Mouse (Mus musculus) midbrain, embryonic 11.5 days (tissue): ENCODE results near the gene Exosc5. TPM values are rescaled to one million over a fixed set of nuclear protein-coding genes. Genes with fewer than 3 reads are reported as not detected.

ENCODE experiments used
- ATAC-seq: fragments of 200-750 bp; cut with Nextera tagmentation; 2 replicates; pipeline ENCODE4 v1.8.0; 2017; ENCODE audit warnings: moderate TSS enrichment, moderate library complexity; ENCODE audit not compliant: low FRiP score
- DNase-seq: peaks from one replicate; pipeline ENCODE4 v3.0.0; 2015; ENCODE audit warnings: low spot score; ENCODE audit errors: missing footprints
- H3K27ac ChIP-seq: fragments of 300-500 bp; sonication (generic); 2 replicates; pipeline ENCODE4 v1.5.1; 2014; ENCODE audit warnings: low read depth, low read length
- H3K27me3 ChIP-seq: fragments of 300-500 bp; sonication (generic); 2 replicates; pipeline ENCODE4 v1.6.1; 2014; ENCODE audit warnings: mild to moderate bottlenecking, low read length, moderate library complexity, mixed read lengths; ENCODE audit not compliant: control insufficient read depth, insufficient read depth
- H3K36me3 ChIP-seq: fragments of 300-500 bp; sonication (generic); 2 replicates; pipeline ENCODE4 v1.6.1; 2014; ENCODE audit warnings: mild to moderate bottlenecking, low read length, moderate library complexity, mixed read lengths; ENCODE audit not compliant: control insufficient read depth, insufficient read depth
- H3K4me1 ChIP-seq: fragments of 300-500 bp; sonication (generic); 2 replicates; pipeline ENCODE4 v1.6.1; 2014; ENCODE audit warnings: low read length; ENCODE audit not compliant: control insufficient read depth, insufficient read depth
- H3K4me2 ChIP-seq: fragments of 300-500 bp; sonication (generic); 2 replicates; pipeline ENCODE4 v1.6.1; 2014; ENCODE audit warnings: mild to moderate bottlenecking, moderate library complexity
- H3K4me3 ChIP-seq: fragments of 300-500 bp; sonication (generic); 2 replicates; pipeline ENCODE4 v1.5.1; 2014; ENCODE audit warnings: low read depth, low read length
- H3K9ac ChIP-seq: fragments of 300-500 bp; sonication (generic); 2 replicates; pipeline ENCODE4 v1.6.1; 2014; ENCODE audit warnings: low read length
- H3K9me3 ChIP-seq: fragments of 300-500 bp; sonication (generic); 2 replicates; pipeline ENCODE4 v1.6.1; 2016; ENCODE audit warnings: low read length; ENCODE audit not compliant: control insufficient read depth
- WGBS: fragments of 180-500 bp; shearing (Covaris S2); extraction: QIAGEN DNeasy Blood & Tissue Kit; methylation state at CpG from one replicate; pipeline ENCODE4 v1.1.7; 2014; 5-methylcytosine and 5-hydroxymethylcytosine counted together
- polyA plus RNA-seq: library from polyadenylated mRNA; unstranded; fragments of >200 nt; fragmentation: Nextera tagmentation; extraction: Ambion mirVana; gene quantifications from 2 replicates; pipeline ENCODE4 v1.2.1, GENCODE M21; 2014

Gene Exosc5
- polyA plus RNA-seq, 1 experiment from 2014 or later, result 46.4 TPM

GRCm38 (mm10) chr7:25649839-25650238, 9.1 kb upstream of the Exosc5 start:
- H3K4me2 ChIP-seq, result no peak overlapping the region
- WGBS, result 89% methylated on average over 5 of the region's 5 CpGs
- H3K27ac ChIP-seq, result no peak overlapping the region
- no peaks in the 10 kb centered on the region for H3K9me3 ChIP-seq
- no peak for DNase-seq
- ATAC-seq, result no peak
- H3K4me1 ChIP-seq, result no peaks in the 10 kb centered on the region
- H3K36me3 ChIP-seq, result no peaks in the 10 kb centered on the region
- H3K9ac ChIP-seq, result no peak overlapping the region
- H3K27me3 ChIP-seq, result no peaks in the 10 kb centered on the region
- H3K4me3 ChIP-seq, result no peak overlapping the region

GRCm38 (mm10) chr7:25651281-25651680, 7.7 kb upstream of the Exosc5 start:
- no peak for ATAC-seq
- 91% methylated on average over 8 of the region's 8 CpGs for WGBS
- no peak overlapping the region for H3K4me3 ChIP-seq
- no peak overlapping the region for H3K27ac ChIP-seq
- H3K36me3 ChIP-seq, result no peaks in the 10 kb centered on the region
- no peaks in the 10 kb centered on the region for H3K4me1 ChIP-seq
- DNase-seq, result peak; percentile 47
- no peak overlapping the region for H3K4me2 ChIP-seq
- no peaks in the 10 kb centered on the region for H3K27me3 ChIP-seq
- H3K9ac ChIP-seq, result no peak overlapping the region
- no peaks in the 10 kb centered on the region for H3K9me3 ChIP-seq

GRCm38 (mm10) chr7:25652244-25652759, 6.7 kb upstream of the Exosc5 start:
- DNase-seq (peak; percentile 35), ATAC-seq (no peak)
- Histone ChIP-seq H3K9me3 (no peaks in the 10 kb centered on the region), H3K4me2 (no peak overlapping the region), H3K9ac (no peak overlapping the region), H3K36me3 (no peaks in the 10 kb centered on the region), H3K27ac (no peak overlapping the region), H3K27me3 (no peaks in the 10 kb centered on the region), H3K4me3 (no peak overlapping the region), H3K4me1 (peaks cover under 1% of the 10 kb centered on the region; the same call in 1 of the 2 replicates)
- 92% methylated on average over 12 of the region's 12 CpGs for WGBS

- no peak overlapping the region for H3K27ac ChIP-seq
- ATAC-seq (no peak), DNase-seq (peak; percentile 82)
- H3K4me2 ChIP-seq, result no peak overlapping the region
- no peak overlapping the region for H3K9ac ChIP-seq
- H3K4me1 ChIP-seq, result peaks cover 6% of the 10 kb centered on the region
- no peaks in the 10 kb centered on the region for H3K36me3 ChIP-seq
- H3K4me3 ChIP-seq, result no peak overlapping the region
- H3K9me3 ChIP-seq, result no peaks in the 10 kb centered on the region
- no peaks in the 10 kb centered on the region for H3K27me3 ChIP-seq
- WGBS, result 77% methylated on average over 11 of the region's 11 CpGs
Observed at GRCm38 (mm10) chr7:25655601-25656428, 3.1 kb upstream of the Exosc5 start.

DNA sequence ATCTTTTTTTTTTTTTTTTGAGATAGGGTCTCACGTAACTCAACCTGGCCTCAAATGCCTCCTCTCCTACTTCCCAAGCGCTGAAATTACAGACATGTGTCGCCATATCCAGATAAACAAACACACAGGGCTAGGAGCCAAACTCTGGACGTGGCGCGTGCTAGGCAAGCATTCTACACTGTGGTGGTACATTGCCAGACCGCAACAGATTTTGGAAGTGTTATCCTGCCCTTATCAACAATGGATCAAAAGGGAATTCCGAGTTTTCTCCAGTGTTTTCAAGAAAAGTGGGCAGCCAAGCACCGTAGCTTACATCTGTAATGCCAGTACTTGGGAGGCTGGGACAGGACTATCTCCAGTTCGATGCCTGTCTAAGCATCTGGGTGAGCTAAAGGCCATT, 1.2 kb upstream of the Exosc5 start:
- Histone ChIP-seq H3K27me3 (no peaks in the 10 kb centered on the region), H3K36me3 (no peaks in the 10 kb centered on the region), H3K4me3 (peak overlapping the region; percentile 67), H3K4me2 (peak overlapping the region; percentile 85), H3K9me3 (no peaks in the 10 kb centered on the region), H3K27ac (no peak overlapping the region), H3K4me1 (peaks cover 6% of the 10 kb centered on the region), H3K9ac (peak overlapping the region; percentile 64)
- DNase-seq (no peak), ATAC-seq (no peak)
- 47% methylated on average over 10 of the region's 10 CpGs for WGBS

GRCm38 (mm10) chr7:25666381-25666780, 7.4 kb downstream of the Exosc5 start:
- no peak overlapping the region for H3K4me2 ChIP-seq
- H3K4me3 ChIP-seq, result no peak overlapping the region
- DNase-seq, result peak; percentile 65
- H3K9me3 ChIP-seq, result no peaks in the 10 kb centered on the region
- H3K36me3 ChIP-seq, result no peaks in the 10 kb centered on the region
- ATAC-seq, result no peak
- no peak overlapping the region for H3K9ac ChIP-seq
- no peak overlapping the region for H3K27ac ChIP-seq
- H3K27me3 ChIP-seq, result no peaks in the 10 kb centered on the region
- WGBS, result 94% methylated on average over 8 of the region's 8 CpGs
- no peaks in the 10 kb centered on the region for H3K4me1 ChIP-seq

DNA sequence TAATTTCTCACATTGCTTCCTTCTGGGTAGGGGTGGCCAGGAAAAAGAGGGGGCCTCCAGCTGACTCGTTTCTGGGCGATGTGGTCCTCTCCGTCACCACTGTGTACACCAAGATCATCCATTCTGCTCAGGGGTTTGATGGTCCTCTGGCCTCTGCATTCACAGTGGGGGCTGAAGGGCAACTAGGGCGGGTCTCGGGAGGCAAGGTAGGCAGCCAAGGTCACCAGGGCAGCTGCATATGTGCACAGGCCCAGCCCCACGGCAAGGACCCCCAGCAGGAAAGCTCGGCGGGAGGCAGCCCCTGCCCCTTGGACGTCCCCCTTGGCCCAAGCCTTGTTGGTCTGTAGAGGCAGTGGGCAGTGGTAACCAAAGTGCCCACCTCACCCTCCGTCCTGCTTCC, 10.2 kb downstream of the Exosc5 start:
- Histone ChIP-seq H3K9me3 (no peaks in the 10 kb centered on the region), H3K27ac (no peak overlapping the region), H3K27me3 (peaks cover 7% of the 10 kb centered on the region), H3K4me3 (no peak overlapping the region), H3K4me2 (no peak overlapping the region), H3K9ac (no peak overlapping the region), H3K36me3 (no peaks in the 10 kb centered on the region), H3K4me1 (no peaks in the 10 kb centered on the region)
- no peak for ATAC-seq
- no peak for DNase-seq
- 88% methylated on average over 10 of the region's 10 CpGs for WGBS

DNA sequence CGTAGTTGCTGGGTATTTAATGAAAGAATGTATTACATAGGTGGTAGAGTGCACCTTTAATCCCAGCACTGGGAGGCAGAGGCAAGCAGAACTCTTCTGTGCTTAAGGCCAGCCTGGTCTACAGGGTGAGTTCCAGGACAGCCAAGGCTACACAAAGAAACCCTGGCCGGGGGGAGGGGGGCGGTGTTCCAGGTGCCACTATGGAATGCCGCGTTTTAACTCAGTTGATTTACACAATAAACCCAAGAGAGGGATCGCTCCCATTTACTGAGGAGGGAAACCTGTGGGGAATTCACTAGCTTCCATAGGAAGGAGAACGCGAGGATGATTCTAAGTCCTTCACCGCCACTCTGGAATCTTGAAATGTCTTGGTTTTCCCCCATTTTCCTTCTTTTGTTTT, 10.7 kb downstream of the Exosc5 start:
- no peak overlapping the region for H3K4me2 ChIP-seq
- H3K9ac ChIP-seq, result no peak overlapping the region
- H3K4me3 ChIP-seq, result no peak overlapping the region
- WGBS, result 80% methylated on average over 9 of the region's 9 CpGs
- H3K27me3 ChIP-seq, result peaks cover 12% of the 10 kb centered on the region
- no peak overlapping the region for H3K27ac ChIP-seq
- H3K36me3 ChIP-seq, result no peaks in the 10 kb centered on the region
- DNase-seq (peak; percentile 8), ATAC-seq (no peak)
- no peaks in the 10 kb centered on the region for H3K9me3 ChIP-seq
- H3K4me1 ChIP-seq, result no peaks in the 10 kb centered on the region

- no peaks in the 10 kb centered on the region for H3K9me3 ChIP-seq
- H3K4me1 ChIP-seq, result 0 out of 2 replicates have a peak, but pooled peaks cover 2% of the 10 kb centered on the region
- no peak overlapping the region for H3K9ac ChIP-seq
- H3K27me3 ChIP-seq, result peaks cover 16% of the 10 kb centered on the region
- no peak overlapping the region for H3K27ac ChIP-seq
- no peak overlapping the region for H3K4me3 ChIP-seq
- ATAC-seq (no peak), DNase-seq (peak; percentile 12)
- H3K36me3 ChIP-seq, result no peaks in the 10 kb centered on the region
- H3K4me2 ChIP-seq, result no peak overlapping the region
- WGBS, result 88% methylated on average over 4 of the region's 4 CpGs
Observed at GRCm38 (mm10) chr7:25670096-25670495, 11.1 kb downstream of the Exosc5 start.
